Mouse (Mus musculus) kidney, adult 11 months (tissue): ENCODE data around the gene Dusp13.

ENCODE experiments used
- DNase-seq: peaks from one replicate; pipeline ENCODE4 v3.0.0; 2022

Gene Dusp13

DNA sequence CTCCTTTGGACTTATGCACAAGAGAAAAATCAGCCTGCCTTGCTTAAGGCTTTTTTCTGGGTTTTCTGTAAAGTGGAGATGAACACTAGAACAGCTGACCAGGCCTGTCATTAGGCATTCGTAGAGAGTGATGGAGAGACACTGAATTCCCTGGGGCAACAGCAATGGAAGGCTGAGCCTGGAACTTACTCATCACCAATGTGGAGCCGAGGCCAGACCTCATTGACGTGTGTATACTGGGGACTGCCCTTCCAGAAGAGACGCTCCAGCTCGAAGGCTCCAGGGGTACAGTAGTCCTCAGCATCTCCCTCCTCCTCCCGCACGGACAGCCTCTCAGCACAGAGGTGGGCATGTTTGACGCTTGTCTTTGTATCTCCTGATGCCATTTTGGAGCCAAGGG is 48.3 kb downstream of the Dusp13 start:
- no peak for DNase-seq

- DNase-seq: peak; percentile 66
These were observed 54.7 kb downstream of the Dusp13 start for GRCm38 (mm10) chr14:21696186-21696830.

DNA sequence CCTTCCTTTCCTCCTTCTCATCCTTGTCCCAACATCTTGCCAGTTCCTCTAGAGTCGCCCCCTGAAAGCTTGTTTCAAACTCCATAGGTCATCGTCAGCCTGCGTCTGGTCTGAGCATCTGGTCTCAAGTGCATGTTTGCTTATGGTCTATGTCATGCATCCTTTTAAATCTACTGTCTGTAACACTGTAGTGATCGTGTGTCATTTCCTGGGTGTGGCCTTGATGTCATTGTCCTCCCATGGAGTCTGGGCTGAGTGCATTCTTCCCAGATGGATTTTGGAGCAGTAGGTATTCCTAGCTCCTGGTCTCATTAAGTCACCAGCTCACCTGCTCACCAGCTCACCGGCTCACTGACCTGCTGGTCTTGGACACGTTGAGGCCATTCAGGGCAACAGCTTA is 56.0 kb downstream of the Dusp13 start:
- DNase-seq: no peak

DNA sequence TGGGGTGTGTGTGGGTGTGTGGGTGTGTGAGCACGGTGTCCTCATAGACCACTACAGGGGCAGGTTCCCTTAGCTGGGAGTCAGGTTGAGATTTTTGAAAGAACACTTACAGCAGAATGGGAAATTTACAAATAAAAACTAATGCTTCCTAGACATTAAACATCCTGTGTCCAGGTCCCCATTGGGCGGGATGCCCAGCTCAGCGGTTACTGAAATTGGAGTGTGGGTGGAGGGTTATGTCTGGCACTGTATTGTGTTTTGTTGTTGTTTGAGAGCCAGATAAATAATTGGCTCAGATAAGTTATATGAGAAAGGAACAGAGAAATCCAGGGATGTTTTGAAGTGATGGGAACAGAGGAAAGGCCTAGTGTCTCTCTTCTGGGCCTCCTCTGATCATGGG is 59.9 kb downstream of the Dusp13 start:
- DNase-seq: no peak

- no peak for DNase-seq
These were observed 64.4 kb downstream of the Dusp13 start for GRCm38 (mm10) chr14:21686376-21687279.

- no peak for DNase-seq
These were observed 65.4 kb downstream of the Dusp13 start for GRCm38 (mm10) chr14:21685411-21686146.

DNA sequence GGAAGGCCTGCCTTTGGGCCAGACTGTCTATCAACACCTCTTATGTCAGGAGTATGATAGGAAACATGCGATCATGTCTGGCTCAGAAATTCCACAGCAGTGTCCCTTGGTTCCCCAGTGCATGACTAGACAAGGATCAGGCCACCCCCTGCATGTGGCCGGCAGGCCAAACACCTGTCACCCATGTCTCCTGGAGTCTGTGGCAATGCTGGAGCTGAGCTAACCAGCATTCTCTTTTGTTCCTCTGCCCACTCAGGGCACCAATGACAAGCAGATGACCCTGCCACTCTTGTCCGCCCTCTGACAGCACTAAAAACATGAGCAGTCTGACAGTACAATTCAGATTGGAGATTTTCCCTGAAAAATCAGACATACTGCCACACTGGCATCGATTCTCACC is 67.1 kb downstream of the Dusp13 start:
- DNase-seq: no peak
